ENCODE assay signal across 21 mouse cellular contexts in the genomic region with DNA sequence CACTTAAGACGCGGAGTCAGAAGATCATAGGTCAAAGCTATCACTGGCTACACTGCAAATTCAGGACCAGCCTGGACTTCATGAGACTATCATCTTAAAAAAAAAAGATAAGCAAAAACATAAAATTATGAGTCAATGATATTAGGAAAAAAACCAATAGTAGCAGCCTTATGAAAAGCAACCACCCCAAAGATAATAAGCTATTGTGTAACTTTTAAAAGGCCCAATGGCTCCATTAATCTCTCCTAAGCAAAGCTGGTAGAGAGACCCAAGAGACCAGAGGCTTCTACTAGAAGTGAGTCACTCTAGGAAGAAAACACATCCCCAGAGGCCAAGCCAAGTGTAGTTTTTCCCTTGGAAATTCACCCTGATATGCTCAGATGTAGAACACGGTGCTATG.
"Had no signal": no experiment of that assay in that cellular context is flagged by ENCODE, and none has a peak within 500 bp of the region (broad histone marks: within the 10 kb centered on the region; RNA-seq: fewer than 3 reads in every experiment).

No protein-coding gene starts in this region.

- DNase-seq: gastrocnemius, adult 2 months; gastrocnemius, postnatal 10 days; gastrocnemius, postnatal 25 days; heart, adult 2 months; heart, postnatal 10 days; heart, postnatal 4 days; kidney, adult 18-20 months; kidney, adult 8-10 months; kidney, postnatal 10 days; kidney, postnatal 25 days; kidney, postnatal 4 days; left cerebral cortex, postnatal 4 days had no signal

- H3K4me3 ChIP-seq: gastrocnemius, adult 2 months; heart, adult 2 months; hindbrain, embryonic 10.5 days; hindbrain, embryonic 12.5 days; intestine, embryonic 15.5 days; layer of hippocampus, adult 2 months; limb, embryonic 13.5 days; limb, embryonic 15.5 days; liver, embryonic 12.5 days had no signal

- H3K36me3 ChIP-seq: hindbrain, embryonic 10.5 days; hindbrain, embryonic 12.5 days; intestine, embryonic 15.5 days; limb, embryonic 15.5 days; liver, embryonic 12.5 days had no signal

- H3K27me3 ChIP-seq: intestine, embryonic 15.5 days; limb, embryonic 13.5 days; limb, embryonic 15.5 days had no signal

- H3K4me2 ChIP-seq: heart, embryonic 11.5 days; hindbrain, embryonic 12.5 days; hindbrain, embryonic 14.5 days; intestine, embryonic 15.5 days; limb, embryonic 13.5 days; limb, embryonic 15.5 days; liver, embryonic 12.5 days had no signal
